Mouse (Mus musculus) C2C12 (cell line): ENCODE data around the gene Itgad.

ENCODE experiments used
- CEBPB ChIP-seq: IDR thresholded peaks from one replicate; pipeline ENCODE4 v1.6.1; 2011; ENCODE audit warnings: low read depth, mild to moderate bottlenecking, control low read depth, moderate library complexity
- CTCF ChIP-seq: IDR thresholded peaks from one replicate; pipeline ENCODE4 v1.5.1; 2011; ENCODE audit not compliant: control insufficient read depth, insufficient read depth, insufficient read length
- FOSL1 ChIP-seq: IDR thresholded peaks from one replicate; pipeline ENCODE4 v1.8.0; 2011; ENCODE audit warnings: mild to moderate bottlenecking, low read length; ENCODE audit not compliant: poor library complexity, insufficient read depth, severe bottlenecking
- MAX ChIP-seq: IDR thresholded peaks from one replicate; pipeline ENCODE4 v1.6.1; 2011; ENCODE audit warnings: mild to moderate bottlenecking, control low read depth
- MYOD1 ChIP-seq: IDR thresholded peaks from one replicate; pipeline ENCODE4 v1.6.1; 2011; ENCODE audit warnings: low read depth; ENCODE audit not compliant: control insufficient read depth, insufficient read length
- MYOG ChIP-seq: IDR thresholded peaks from one replicate; pipeline ENCODE4 v1.6.1; 2011; ENCODE audit not compliant: control insufficient read depth, insufficient read length; ENCODE audit errors: extremely low read depth
- USF1 ChIP-seq: IDR thresholded peaks from one replicate; pipeline ENCODE4 v1.6.1; 2011; ENCODE audit warnings: low read depth, mild to moderate bottlenecking, control low read depth, moderate library complexity

- TF ChIP-seq CEBPB (peak; percentile 76), CTCF (no peak), MAX (no peak), MYOG (no peak), FOSL1 (no peak), MYOD1 (no peak), USF1 (no peak)
These were observed 84.8 kb downstream of the Itgad start for GRCm38 (mm10) chr7:128238991-128239390.
